Mouse (Mus musculus) mammary gland, adult 2 months (tissue): Measurements from ENCODE around the gene S100a7a. TPM values are rescaled to one million over a fixed set of nuclear protein-coding genes. Genes with fewer than 3 reads are reported as not detected.

Experiments
- polyA plus RNA-seq: library from polyadenylated mRNA; depleted of rRNA; stranded (reverse); fragments of >200 nt; gene quantifications from 2 replicates; pipeline ENCODE4 v1.2.3, GENCODE M21; 2012; ENCODE audit warnings: low replicate concordance; rRNA removed

S100a7a gene
- 0.43 and 2.1 TPM in 2 replicates for polyA plus RNA-seq

DNA sequence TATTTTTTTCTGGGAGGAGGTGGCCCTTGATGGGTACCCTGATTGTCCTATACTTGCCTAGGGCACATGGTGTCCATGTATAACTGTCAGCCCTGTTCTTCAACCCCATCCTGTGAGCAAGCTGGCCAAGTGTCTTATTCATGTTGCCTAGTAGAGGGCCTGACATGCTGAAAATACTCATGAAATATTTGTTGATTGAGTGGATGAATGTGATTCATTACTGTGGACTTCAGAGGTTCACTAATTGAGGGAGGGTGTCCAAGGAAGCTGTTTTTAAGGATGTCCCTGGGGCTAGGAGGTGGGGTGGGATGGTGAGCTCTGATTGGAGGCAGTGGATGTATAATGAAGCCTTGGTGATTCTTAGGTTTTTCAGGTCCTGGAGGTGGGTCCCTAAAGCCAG lies at the start of gene S100a7a:
Gene S100a7a (plus strand): TSS at position 301 of the 400 bp plus-strand sequence.

DNA sequence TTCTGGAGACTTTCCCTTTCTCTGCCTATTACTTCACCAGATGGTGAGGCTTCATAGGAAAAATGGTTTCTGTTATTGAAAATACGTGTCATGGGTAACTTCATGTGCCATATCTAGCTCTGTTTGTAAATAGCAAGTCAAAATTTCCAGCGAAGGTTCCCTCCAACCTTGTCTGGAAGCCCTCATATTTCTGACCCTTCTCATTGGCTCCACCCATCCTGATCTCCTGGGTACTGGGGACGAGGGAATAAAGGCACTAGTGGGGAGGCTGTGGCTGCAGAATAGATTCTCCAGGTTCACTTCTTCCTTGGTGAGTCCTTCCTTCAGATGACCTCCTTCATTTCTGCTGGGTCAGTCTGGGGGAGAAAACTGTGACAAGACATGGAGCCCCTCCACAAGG lies 45.6 kb upstream of the S100a7a start, which contains the start of gene S100a5:
Gene S100a5 (plus strand): TSS at position 301 of the 400 bp plus-strand sequence.

DNA sequence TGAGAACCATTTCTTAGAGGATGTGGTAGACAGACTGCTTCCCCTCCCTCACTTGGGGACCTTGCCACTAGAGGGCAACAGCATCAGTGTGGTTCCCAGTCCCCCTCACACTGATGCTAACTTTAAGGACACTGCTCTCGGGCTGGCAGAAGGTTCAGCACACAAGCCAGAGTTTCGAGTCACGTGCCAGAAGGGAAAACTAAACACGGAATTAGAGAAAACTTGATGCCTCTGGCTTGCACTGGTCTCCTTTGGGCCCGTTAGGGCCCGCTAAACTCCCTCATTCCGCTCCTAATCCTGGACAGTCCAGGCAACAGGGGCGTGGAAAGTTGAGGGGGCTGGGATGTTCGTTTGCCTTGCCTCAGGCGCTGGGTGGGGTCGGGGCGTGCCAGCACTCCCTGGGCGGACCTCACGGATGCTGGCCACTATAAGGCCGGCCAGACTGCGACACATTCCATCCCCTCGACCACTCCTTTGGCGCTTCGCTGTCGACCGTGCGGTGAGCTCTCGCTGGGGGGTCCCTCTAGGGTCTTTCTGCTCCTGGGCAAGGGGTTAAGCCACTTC lies 41.0 kb upstream of the S100a7a start, which contains the start of gene S100a6:
Gene S100a6 (plus strand): TSS at position 155 of the 564 bp plus-strand sequence.

DNA sequence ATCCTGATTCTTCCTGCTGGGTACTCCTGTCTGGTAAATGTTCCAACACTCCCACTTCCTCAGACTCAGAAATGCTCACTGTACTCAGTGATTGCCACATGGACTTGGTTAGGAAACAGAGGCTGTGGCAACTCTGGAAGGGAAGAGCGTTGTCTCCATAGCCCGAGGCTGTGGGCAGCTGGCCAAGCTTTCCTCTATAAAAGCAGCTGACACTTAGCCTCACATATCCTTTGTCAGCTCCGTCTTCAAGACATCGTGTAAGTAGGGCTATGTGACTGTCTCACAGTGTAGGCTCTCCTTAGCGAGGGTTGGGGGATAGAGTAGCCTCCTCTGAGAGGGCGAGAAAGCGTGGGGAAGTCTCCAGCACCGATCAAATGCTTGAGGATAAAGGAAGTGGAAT lies 15.0 kb downstream of the S100a7a start, which contains the start of gene S100a8:
Gene S100a8 (plus strand): TSS at position 133 of the 400 bp plus-strand sequence.

DNA sequence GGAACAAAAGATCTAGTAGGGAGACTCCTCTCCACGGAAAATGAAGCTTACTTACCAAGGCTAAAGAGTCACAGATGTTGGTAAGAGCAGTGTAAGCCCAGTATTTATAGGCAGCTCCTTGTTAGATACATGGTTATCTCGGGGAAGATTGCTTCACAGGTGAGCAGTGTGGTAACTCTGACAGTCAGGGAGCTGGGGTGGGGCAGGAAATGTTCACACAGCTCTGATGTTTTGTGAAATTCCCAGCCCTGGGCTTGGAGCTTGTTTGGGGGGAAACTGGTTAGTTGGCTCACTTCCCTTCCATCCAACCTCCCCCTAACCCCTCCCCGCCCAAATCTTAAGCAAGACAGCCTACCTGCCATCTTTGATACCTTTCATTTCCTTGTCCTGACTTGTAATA lies 41.8 kb downstream of the S100a7a start, which contains the start of gene S100a9:
Gene S100a9 (minus strand): TSS at position 109 of the 400 bp plus-strand sequence.

Other genes starting within 250 kb of the S100a7a start
- gene Ints3, start 220.4 kb upstream of the S100a7a start, polyA plus RNA-seq = 26.7 and 32.2 TPM in 2 replicates
- 102 and 127 TPM in 2 replicates for gene Npr1, start 188.2 kb upstream of the S100a7a start, polyA plus RNA-seq
- 13.6 and 27.9 TPM in 2 replicates for gene Ilf2, start 177.9 kb upstream of the S100a7a start, polyA plus RNA-seq
- gene Snapin, start 163.0 kb upstream of the S100a7a start, polyA plus RNA-seq = 24.1 and 56.4 TPM in 2 replicates
- 32.0 and 41.4 TPM in 2 replicates for gene Chtop, start 144.5 kb upstream of the S100a7a start, polyA plus RNA-seq
- 164 and 343 TPM in 2 replicates for gene S100a1, start 139.6 kb upstream of the S100a7a start, polyA plus RNA-seq
- 79.8 and 155 TPM in 2 replicates for gene S100a13, start 139.6 kb upstream of the S100a7a start, polyA plus RNA-seq
- 1.7 and 5.7 TPM in 2 replicates for gene S100a14, start 127.2 kb upstream of the S100a7a start, polyA plus RNA-seq
- gene S100a16, start 116.8 kb upstream of the S100a7a start, polyA plus RNA-seq = 114 and 155 TPM in 2 replicates
- 0.93 and 1.1 TPM in 2 replicates for gene S100a3, start 93.4 kb upstream of the S100a7a start, polyA plus RNA-seq
- not detected in 2 replicates for gene S100a2, start 63.8 kb upstream of the S100a7a start, polyA plus RNA-seq
- not detected in 2 replicates for gene Gm42674, start 52.1 kb upstream of the S100a7a start, polyA plus RNA-seq
- gene S100a4, start 50.2 kb upstream of the S100a7a start, polyA plus RNA-seq = 43.9 and 97.5 TPM in 2 replicates
- gene S100a5, start 45.5 kb upstream of the S100a7a start, polyA plus RNA-seq = not detected in 2 replicates
- gene S100a6, start 41.1 kb upstream of the S100a7a start, polyA plus RNA-seq = 496 and 932 TPM in 2 replicates
- 0.53 and 6.2 TPM in 2 replicates for gene S100a8, start 15.0 kb downstream of the S100a7a start, polyA plus RNA-seq
- 2.2 and 3.9 TPM in 2 replicates for gene S100a9, start 41.7 kb downstream of the S100a7a start, polyA plus RNA-seq
- gene Pglyrp4, start 72.9 kb downstream of the S100a7a start, polyA plus RNA-seq = 0.06 and 1.8 TPM in 2 replicates
- not detected in 2 replicates for gene Gm5849, start 123.9 kb downstream of the S100a7a start, polyA plus RNA-seq